Mouse (Mus musculus) forebrain, postnatal 0 days (tissue): ENCODE measurements at regions not wholly inside any gene's neighbourhood (a gene's known extent, or its start where the extent isn't known, plus 50 kb on each side); places are given as distances from the start of the nearest gene placed in this dataset.

Experiments used
- ATAC-seq: fragments of 200-750 bp; cut with Nextera tagmentation; 2 replicates; pipeline ENCODE4 v1.8.0; 2017; ENCODE audit warnings: mild to moderate bottlenecking, moderate library complexity
- DNase-seq: peaks from one replicate; pipeline ENCODE4 v3.0.0-alpha.2; 2015
- H3K27ac ChIP-seq: fragments of 300-500 bp; sonication (generic); 2 replicates; pipeline ENCODE4 v1.5.1; 2014; ENCODE audit warnings: low read depth, mild to moderate bottlenecking, antibody characterized with exemption, low read length, moderate library complexity, mixed read lengths
- H3K27me3 ChIP-seq: fragments of 300-500 bp; sonication (generic); 2 replicates; pipeline ENCODE4 v1.6.1; 2014; ENCODE audit warnings: mild to moderate bottlenecking, low read length, mixed read lengths; ENCODE audit not compliant: insufficient read depth
- H3K36me3 ChIP-seq: fragments of 300-500 bp; sonication (generic); 2 replicates; pipeline ENCODE4 v1.6.1; 2014; ENCODE audit warnings: mild to moderate bottlenecking, moderate library complexity; ENCODE audit not compliant: insufficient read depth
- H3K4me1 ChIP-seq: fragments of 300-500 bp; sonication (generic); 2 replicates; pipeline ENCODE4 v1.6.1; 2014; ENCODE audit warnings: antibody characterized with exemption; ENCODE audit not compliant: insufficient read depth
- H3K4me2 ChIP-seq: fragments of 300-500 bp; sonication (generic); 2 replicates; pipeline ENCODE4 v1.6.1; 2014; ENCODE audit warnings: low read depth, mild to moderate bottlenecking, moderate library complexity
- H3K4me3 ChIP-seq: fragments of 300-500 bp; sonication (generic); 2 replicates; pipeline ENCODE4 v1.5.1; 2014; ENCODE audit warnings: low read depth, low read length, mixed read lengths
- H3K9ac ChIP-seq: fragments of 300-500 bp; sonication (generic); 2 replicates; pipeline ENCODE4 v1.6.1; 2014; ENCODE audit warnings: mild to moderate bottlenecking
- H3K9me3 ChIP-seq: fragments of 300-500 bp; sonication (generic); 2 replicates; pipeline ENCODE4 v1.6.1; 2016; ENCODE audit warnings: low read length
- CTCF ChIP-seq: sonication (generic); IDR thresholded peaks from 2 replicates; pipeline ENCODE4 v1.5.1; 2016; ENCODE audit warnings: antibody characterized with exemption, control low read depth, low read depth
- WGBS: fragments of 180-500 bp; shearing (Covaris S2); extraction: QIAGEN DNeasy Blood & Tissue Kit; methylation state at CpG from one replicate; pipeline ENCODE4 v1.1.7; 2014; 5-methylcytosine and 5-hydroxymethylcytosine counted together

- 95% methylated on average over 10 of the region's 10 CpGs for WGBS
- Histone ChIP-seq H3K36me3 (no peaks in the 10 kb centered on the region), H3K4me1 (0 out of 2 replicates have a peak, but pooled peaks cover 2% of the 10 kb centered on the region), H3K4me2 (no peak overlapping the region), H3K27ac (no peak overlapping the region), H3K4me3 (no peak overlapping the region), H3K9ac (no peak overlapping the region), H3K27me3 (no peaks in the 10 kb centered on the region), H3K9me3 (no peaks in the 10 kb centered on the region)
- TF ChIP-seq CTCF = no peak
- no peak for DNase-seq
- ATAC-seq = no peak
These were observed 183.7 kb downstream of the Cyp26b1 start for GRCm38 (mm10) chr6:84409863-84410513.

GRCm38 (mm10) chr6:84408513-84408912 is 185.2 kb downstream of the Cyp26b1 start:
- no peak for ATAC-seq
- DNase-seq = no peak
- H3K36me3 ChIP-seq = no peaks in the 10 kb centered on the region
- H3K27me3 ChIP-seq = no peaks in the 10 kb centered on the region
- 60% methylated on average over 5 of the region's 5 CpGs for WGBS
- no peak overlapping the region for H3K9ac ChIP-seq
- H3K27ac ChIP-seq = no peak overlapping the region
- no peaks in the 10 kb centered on the region for H3K9me3 ChIP-seq
- no peak for TF ChIP-seq CTCF
- H3K4me3 ChIP-seq = no peak overlapping the region
- no peaks in the 10 kb centered on the region for H3K4me1 ChIP-seq
- no peak overlapping the region for H3K4me2 ChIP-seq

- Histone ChIP-seq H3K36me3 (no peaks in the 10 kb centered on the region), H3K4me3 (no peak overlapping the region), H3K27me3 (no peaks in the 10 kb centered on the region), H3K9me3 (no peaks in the 10 kb centered on the region), H3K4me1 (no peaks in the 10 kb centered on the region), H3K9ac (no peak overlapping the region), H3K4me2 (no peak overlapping the region), H3K27ac (no peak overlapping the region)
- DNase-seq (peak; percentile 79), ATAC-seq (peak; percentile 69; the same call in 1 of the 2 replicates)
- TF ChIP-seq CTCF = peak; percentile 81
- 6% methylated on average over 6 of the region's 6 CpGs for WGBS
These were observed 185.9 kb downstream of the Cyp26b1 start for GRCm38 (mm10) chr6:84407773-84408172.

- no peak for ATAC-seq
- TF ChIP-seq CTCF = peak; percentile 26; the same call in 1 of the 2 replicates
- no peak overlapping the region for H3K9ac ChIP-seq
- H3K27ac ChIP-seq = no peak overlapping the region
- H3K4me2 ChIP-seq = no peak overlapping the region
- no peak for DNase-seq
- no peaks in the 10 kb centered on the region for H3K9me3 ChIP-seq
- no peaks in the 10 kb centered on the region for H3K36me3 ChIP-seq
- WGBS = 70% methylated on average over 4 of the region's 4 CpGs
- no peaks in the 10 kb centered on the region for H3K4me1 ChIP-seq
- H3K4me3 ChIP-seq = no peak overlapping the region
- no peaks in the 10 kb centered on the region for H3K27me3 ChIP-seq
These were observed 189.0 kb downstream of the Cyp26b1 start for GRCm38 (mm10) chr6:84404695-84405094.

GRCm38 (mm10) chr6:84402431-84402830 is 191.3 kb downstream of the Cyp26b1 start:
- no peak overlapping the region for H3K27ac ChIP-seq
- no peaks in the 10 kb centered on the region for H3K9me3 ChIP-seq
- no peak overlapping the region for H3K9ac ChIP-seq
- H3K4me1 ChIP-seq = no peaks in the 10 kb centered on the region
- TF ChIP-seq CTCF = no peak
- H3K27me3 ChIP-seq = no peaks in the 10 kb centered on the region
- ATAC-seq = no peak
- H3K36me3 ChIP-seq = no peaks in the 10 kb centered on the region
- no peak overlapping the region for H3K4me3 ChIP-seq
- no peak overlapping the region for H3K4me2 ChIP-seq
- WGBS = 86% methylated on average over 2 of the region's 2 CpGs
- DNase-seq = no peak

- Histone ChIP-seq H3K4me3 (no peak overlapping the region), H3K4me1 (no peaks in the 10 kb centered on the region), H3K9ac (no peak overlapping the region), H3K9me3 (no peaks in the 10 kb centered on the region), H3K4me2 (no peak overlapping the region), H3K27ac (no peak overlapping the region), H3K27me3 (no peaks in the 10 kb centered on the region), H3K36me3 (no peaks in the 10 kb centered on the region)
- DNase-seq = no peak
- no peak for TF ChIP-seq CTCF
- WGBS = 80% methylated on average over 6 of the region's 6 CpGs
- ATAC-seq = no peak
These were observed 199.1 kb downstream of the Cyp26b1 start for GRCm38 (mm10) chr6:84394496-84395090.

GRCm38 (mm10) chr6:84393519-84394231 is 200.0 kb downstream of the Cyp26b1 start:
- Histone ChIP-seq H3K9me3 (no peaks in the 10 kb centered on the region), H3K4me1 (no peaks in the 10 kb centered on the region), H3K4me2 (no peak overlapping the region), H3K27me3 (no peaks in the 10 kb centered on the region), H3K27ac (no peak overlapping the region), H3K36me3 (no peaks in the 10 kb centered on the region), H3K9ac (no peak overlapping the region), H3K4me3 (no peak overlapping the region)
- WGBS = 91% methylated on average over 9 of the region's 9 CpGs
- no peak for TF ChIP-seq CTCF
- ATAC-seq (no peak), DNase-seq (no peak)
